Comparison of ENCODE assay signal across 8 mouse cellular contexts in genomic region chr11:106998651-106999150, GRCm38 (mm10). TPM values are rescaled to one million over a fixed set of nuclear protein-coding genes. Genes with fewer than 3 reads are reported as not detected.
DNase-seq lines count a peak whose midpoint lies in the region; ATAC-seq and TF ChIP-seq lines count a peak whose summit lies in the region.

No protein-coding gene starts in this region.

- under 1% methylated on average over 26 of the region's 26 CpGs for WGBS in kidney, embryonic 15.5 days
- WGBS in heart, embryonic 16.5 days = under 1% methylated on average over 26 of the region's 26 CpGs
- under 1% methylated on average over 26 of the region's 26 CpGs for WGBS in liver, embryonic 11.5 days

- ATAC-seq in kidney, embryonic 15.5 days (replicated peaks; ENCODE audit: low FRiP score) = peak; percentile 37
- ATAC-seq in heart, embryonic 16.5 days (replicated peaks; ENCODE audit: extremely low read depth, insufficient read depth, low FRiP score) = 0 out of 2 replicates have a peak, but pooled peaks have one; percentile 14
- ATAC-seq in liver, embryonic 11.5 days (replicated peaks; ENCODE audit: low FRiP score) = peak; percentile 6; the same call in 1 of the 2 replicates
- no peak for ATAC-seq in granulocyte monocyte progenitor cell, adult 5-6 weeks (replicated peaks; ENCODE audit: poor library complexity, severe bottlenecking)

- TF ChIP-seq POLR2A in ES-Bruce4 (IDR thresholded peaks at IDR 0.05; ENCODE audit: insufficient read depth, low read length) = no peak

- no peak for TF ChIP-seq EP300 in ES-Bruce4 (IDR thresholded peaks at IDR 0.05; ENCODE audit: insufficient read depth, low read depth, low read length)

- peaks cover 22% of the 10 kb centered on the region for H3K4me1 ChIP-seq in kidney, embryonic 15.5 days
- no peaks in the 10 kb centered on the region for H3K4me1 ChIP-seq in ES-Bruce4 (ENCODE audit: control insufficient read depth, insufficient read depth, low read length)
- peaks cover 17% of the 10 kb centered on the region for H3K4me1 ChIP-seq in heart, embryonic 16.5 days (ENCODE audit: control insufficient read depth, insufficient read depth, low read length)
- peaks cover 21% of the 10 kb centered on the region for H3K4me1 ChIP-seq in liver, embryonic 11.5 days (replicated peaks; ENCODE audit: control insufficient read depth, insufficient read depth, low read length)

- no peaks in the 10 kb centered on the region for H3K27me3 ChIP-seq in kidney, embryonic 15.5 days
- H3K27me3 ChIP-seq in ES-Bruce4 (ENCODE audit: control insufficient read depth, insufficient read depth, low read length, poor library complexity, severe bottlenecking) = no peaks in the 10 kb centered on the region
- H3K27me3 ChIP-seq in heart, embryonic 16.5 days (ENCODE audit: control insufficient read depth, insufficient read depth, low read length) = no peaks in the 10 kb centered on the region
- H3K27me3 ChIP-seq in liver, embryonic 11.5 days (replicated peaks; ENCODE audit: control insufficient read depth, insufficient read depth, low read length) = no peaks in the 10 kb centered on the region

- TF ChIP-seq CTCF in ES-Bruce4 (IDR thresholded peaks at IDR 0.05; ENCODE audit: low read depth, low read length) = no peak

- H3K36me3 ChIP-seq in kidney, embryonic 15.5 days = peaks cover 36% of the 10 kb centered on the region
- peaks cover 48% of the 10 kb centered on the region for H3K36me3 ChIP-seq in ES-Bruce4 (ENCODE audit: control insufficient read depth, insufficient read depth, low read length, poor library complexity, severe bottlenecking)
- peaks cover 18% of the 10 kb centered on the region for H3K36me3 ChIP-seq in heart, embryonic 16.5 days (ENCODE audit: control insufficient read depth, insufficient read depth)
- peaks cover 25% of the 10 kb centered on the region for H3K36me3 ChIP-seq in liver, embryonic 11.5 days (ENCODE audit: control insufficient read depth, insufficient read depth, low read length)

- peak overlapping the region; percentile 91 for H3K27ac ChIP-seq in kidney, embryonic 15.5 days
- H3K27ac ChIP-seq in ES-Bruce4 (ENCODE audit: insufficient read depth, low read length) = peak overlapping the region; percentile 77
- peak overlapping the region; percentile 87 for H3K27ac ChIP-seq in heart, embryonic 16.5 days (ENCODE audit: low read length)
- peak overlapping the region; percentile 88 for H3K27ac ChIP-seq in liver, embryonic 11.5 days (ENCODE audit: low read depth, low read length)

- H3K4me2 ChIP-seq in kidney, embryonic 15.5 days = peak overlapping the region; percentile 69
- peak overlapping the region; percentile 66 for H3K4me2 ChIP-seq in heart, embryonic 16.5 days (ENCODE audit: low read depth, low read length)
- peak overlapping the region; percentile 65 for H3K4me2 ChIP-seq in liver, embryonic 11.5 days

- H3K4me3 ChIP-seq in kidney, embryonic 15.5 days (replicated peaks) = peak overlapping the region; percentile 99
- peak overlapping the region; percentile 97 for H3K4me3 ChIP-seq in ES-Bruce4 (ENCODE audit: low read depth, low read length)
- H3K4me3 ChIP-seq in heart, embryonic 16.5 days (ENCODE audit: low read length) = peak overlapping the region; percentile 84
- H3K4me3 ChIP-seq in liver, embryonic 11.5 days (ENCODE audit: low read depth, low read length) = peak overlapping the region; percentile 92

- no peak for DNase-seq in kidney, postnatal 25 days
- DNase-seq in cerebellum, postnatal 10 days = peak; percentile 45 to 48
- no peak for DNase-seq in liver, embryonic 11.5 days (ENCODE audit: low spot score)
- peak; percentile 19 for DNase-seq in right cerebral cortex, postnatal 25 days

- no peaks in the 10 kb centered on the region for H3K9me3 ChIP-seq in kidney, embryonic 15.5 days (replicated peaks)
- no peaks in the 10 kb centered on the region for H3K9me3 ChIP-seq in ES-Bruce4 (replicated peaks; ENCODE audit: control insufficient read depth, insufficient read depth, low read length, poor library complexity, severe bottlenecking)
- H3K9me3 ChIP-seq in heart, embryonic 16.5 days (replicated peaks; ENCODE audit: control insufficient read depth, low read length) = no peaks in the 10 kb centered on the region
- no peaks in the 10 kb centered on the region for H3K9me3 ChIP-seq in liver, embryonic 11.5 days (ENCODE audit: control insufficient read depth, low read length)

- H3K9ac ChIP-seq in kidney, embryonic 15.5 days = peak overlapping the region; percentile 88
- H3K9ac ChIP-seq in ES-Bruce4 (ENCODE audit: low read depth, poor library complexity, severe bottlenecking) = peak overlapping the region; percentile 99
- H3K9ac ChIP-seq in heart, embryonic 16.5 days (ENCODE audit: low read length) = peak overlapping the region; percentile 93
- peak overlapping the region; percentile 99 for H3K9ac ChIP-seq in liver, embryonic 11.5 days (ENCODE audit: low read depth, low read length)

RNA-seq across cellular contexts. Expression of gene Kpna2, which starts 0.6 kb away (rescaled TPM):
- 407 and 415 TPM in 2 replicates for polyA plus RNA-seq in kidney, embryonic 15.5 days (2015; fragmentation: Nextera tagmentation; extraction: Ambion mirVana)
- polyA plus RNA-seq in ES-Bruce4 (2011; ENCODE audit: insufficient read depth, insufficient read length, low read depth, missing spikeins) = 487 and 560 TPM in 2 replicates
- polyA plus RNA-seq in heart, embryonic 16.5 days (2015; fragmentation: Nextera tagmentation; extraction: Ambion mirVana) = 235 and 294 TPM in 2 replicates
- 448 and 517 TPM in 2 replicates for polyA plus RNA-seq in liver, embryonic 11.5 days (2014; fragmentation: Nextera tagmentation; extraction: Ambion mirVana)
- 103 and 134 TPM in 2 replicates for total RNA-seq in granulocyte monocyte progenitor cell, adult 5-6 weeks (2014; fragmentation: Nextera tagmentation)
- 261 and 287 TPM in 2 replicates for total RNA-seq in granulocyte monocyte progenitor cell, adult 5-6 weeks (2017)

RNA-seq across cellular contexts. Expression of gene 1810010H24Rik, which starts 26.8 kb away (rescaled TPM):
- polyA plus RNA-seq in kidney, embryonic 15.5 days (2015; fragmentation: Nextera tagmentation; extraction: Ambion mirVana) = 1.7 and 2.1 TPM in 2 replicates
- polyA plus RNA-seq in ES-Bruce4 (2011; ENCODE audit: insufficient read depth, insufficient read length, low read depth, missing spikeins) = 1.4 and 3.0 TPM in 2 replicates
- polyA plus RNA-seq in heart, embryonic 16.5 days (2015; fragmentation: Nextera tagmentation; extraction: Ambion mirVana) = 1.6 and 3.7 TPM in 2 replicates
- polyA plus RNA-seq in liver, embryonic 11.5 days (2014; fragmentation: Nextera tagmentation; extraction: Ambion mirVana) = 1.9 and 2.1 TPM in 2 replicates
- total RNA-seq in granulocyte monocyte progenitor cell, adult 5-6 weeks (2014; fragmentation: Nextera tagmentation) = not detected in 2 replicates
- total RNA-seq in granulocyte monocyte progenitor cell, adult 5-6 weeks (2017) = not detected in 2 replicates

Comparison
In these comparisons a context has a peak if more than half of its experiments do, and no peak if none do; other contexts are left out.
1. DNase-seq: peak in cerebellum, postnatal 10 days (2 of 2) and right cerebral cortex, postnatal 25 days (single experiment); none in kidney, postnatal 25 days (0 of 2) and liver, embryonic 11.5 days (single experiment).
2. Peak in every context shown above with its lines, with median percentiles within 50 percentile points of each other: H3K27ac ChIP-seq, H3K4me2 ChIP-seq, H3K4me3 ChIP-seq and H3K9ac ChIP-seq.